Mouse (Mus musculus): ENCODE data around the gene Tada1.

Gene Tada1

DNA sequence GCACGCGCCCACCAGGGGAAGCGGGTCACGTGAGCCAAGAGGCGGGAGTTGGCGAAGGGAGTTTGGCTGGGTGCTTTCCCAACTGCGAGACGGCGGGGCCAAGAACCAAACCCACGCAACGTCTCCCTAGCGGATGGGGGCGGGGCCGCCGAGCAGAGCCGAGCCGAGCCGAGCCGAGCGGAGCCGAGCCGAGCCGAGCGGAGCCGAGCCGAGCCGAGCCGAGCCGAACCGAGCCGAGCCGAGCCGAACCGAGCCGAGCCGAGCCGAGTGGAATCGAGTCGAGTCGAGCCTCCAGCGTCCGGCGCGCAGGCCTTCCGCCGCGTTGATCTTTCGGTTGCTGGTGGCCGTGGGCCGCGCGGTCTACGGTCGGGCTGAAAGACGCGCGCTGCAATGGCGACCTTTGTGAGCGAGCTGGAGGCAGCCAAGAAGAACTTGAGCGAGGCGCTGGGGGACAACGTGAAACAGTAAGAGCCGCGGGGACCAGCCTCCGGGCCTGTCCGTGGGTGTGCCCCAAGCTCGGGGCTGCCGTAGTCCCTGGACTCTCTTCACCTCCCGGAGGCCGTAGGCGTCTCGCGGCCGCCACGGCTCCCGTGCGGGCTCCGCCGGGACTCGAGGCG, at the start of gene Tada1:
Gene Tada1 (plus strand): TSS at position 85 of the 617 bp plus-strand sequence.
- DNase-seq (ENCODE audit: low read depth, low spot score) = peak; percentile 91

DNA sequence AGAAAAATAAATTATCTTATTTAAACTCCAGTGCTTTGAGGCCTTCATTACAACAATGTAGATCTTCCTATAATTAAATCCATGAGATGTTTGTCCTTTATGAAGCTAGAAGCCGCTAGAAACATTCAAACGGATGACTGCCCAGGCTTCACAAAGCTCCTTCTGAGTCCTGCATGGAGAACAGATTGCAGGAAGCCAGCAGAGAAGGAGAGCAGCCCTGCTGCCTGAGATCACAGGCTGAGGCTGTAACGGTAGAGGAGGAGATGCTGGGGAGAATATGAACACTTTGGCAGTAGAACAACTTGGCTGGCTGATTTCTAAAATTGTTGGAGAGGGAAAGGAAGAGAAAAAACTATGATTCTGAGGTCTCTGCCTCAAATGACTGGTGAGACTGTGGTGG, 48.1 kb upstream of the Tada1 start:
- no peak for DNase-seq (ENCODE audit: low read depth, low spot score)

DNA sequence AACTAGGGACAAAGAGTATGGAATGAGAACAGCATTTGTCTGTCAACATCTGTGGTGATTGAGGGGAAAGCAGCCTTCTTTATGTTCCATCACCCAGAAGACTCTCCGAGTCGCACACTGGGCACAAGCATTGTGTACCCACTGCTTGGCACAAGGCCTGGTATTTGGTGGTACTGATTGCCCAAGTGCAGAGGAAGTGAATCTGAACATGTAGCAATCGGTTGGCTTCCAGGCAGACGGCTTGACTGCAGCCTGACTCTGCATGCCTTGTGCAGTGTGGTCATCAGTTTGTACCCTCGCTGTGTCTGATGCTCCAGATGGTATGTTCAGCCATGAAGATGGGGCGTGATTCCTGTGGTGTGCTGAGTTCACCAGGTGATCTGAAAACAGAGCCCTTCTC, 39.8 kb upstream of the Tada1 start:
- no peak for DNase-seq (ENCODE audit: low read depth, low spot score)

DNA sequence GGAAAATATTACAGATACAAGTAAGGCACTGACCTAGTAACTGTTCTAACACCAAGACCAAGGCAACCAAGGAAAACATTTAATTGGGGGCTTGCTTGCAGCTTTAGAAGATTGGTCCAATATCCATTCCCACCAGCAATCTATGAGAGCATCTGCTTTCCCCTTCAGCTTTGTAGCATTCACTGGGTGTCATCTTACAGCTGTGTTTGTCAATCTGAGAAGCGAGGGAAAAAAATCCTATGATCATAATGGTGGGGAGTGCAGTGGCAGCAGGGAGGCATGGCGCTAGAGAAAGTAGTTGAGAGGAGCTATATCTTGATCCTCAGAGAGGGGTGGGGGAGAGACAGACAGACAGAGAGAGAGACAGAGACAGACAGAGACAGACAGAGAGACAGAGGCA, 36.8 kb upstream of the Tada1 start:
- DNase-seq (ENCODE audit: low read depth, low spot score) = no peak

DNA sequence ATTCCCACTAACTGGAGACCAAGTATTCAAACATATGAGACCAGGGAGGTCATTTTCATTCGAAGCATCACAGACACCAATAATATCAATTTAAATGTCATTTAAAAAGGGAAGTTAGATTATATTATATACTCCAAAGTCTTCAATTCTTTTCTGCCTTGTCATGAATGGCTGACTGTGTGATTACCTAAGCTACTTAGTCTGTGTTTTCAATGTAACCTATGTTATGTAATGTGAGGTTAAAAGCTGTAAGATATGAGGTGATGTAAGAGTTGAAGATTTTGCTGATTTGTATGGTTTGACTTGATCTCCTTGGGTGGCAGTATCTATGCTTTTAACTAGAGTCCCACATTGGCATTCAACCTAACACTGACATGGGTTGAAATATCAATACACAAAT, 36.4 kb upstream of the Tada1 start:
- DNase-seq (ENCODE audit: low read depth, low spot score) = no peak

DNA sequence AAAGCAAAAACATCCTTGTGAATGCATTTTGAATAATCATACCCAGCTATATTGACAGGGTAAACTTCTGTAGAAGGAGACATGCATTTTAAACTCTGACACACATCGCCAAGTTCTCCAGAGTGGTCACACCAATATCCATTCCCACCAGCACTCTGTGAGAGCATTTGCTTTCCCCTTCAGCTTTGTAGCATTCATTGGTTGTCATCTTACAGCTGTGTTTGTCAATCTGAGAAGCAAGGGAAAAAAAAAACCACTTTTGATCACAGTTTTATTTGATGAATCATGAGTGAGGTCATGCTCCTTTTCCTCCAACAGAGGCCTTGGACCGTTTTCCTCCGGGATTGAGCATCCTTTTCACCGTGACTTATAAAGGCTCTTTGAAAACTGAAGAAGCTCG, 35.3 kb upstream of the Tada1 start:
- no peak for DNase-seq (ENCODE audit: low read depth, low spot score)

DNA sequence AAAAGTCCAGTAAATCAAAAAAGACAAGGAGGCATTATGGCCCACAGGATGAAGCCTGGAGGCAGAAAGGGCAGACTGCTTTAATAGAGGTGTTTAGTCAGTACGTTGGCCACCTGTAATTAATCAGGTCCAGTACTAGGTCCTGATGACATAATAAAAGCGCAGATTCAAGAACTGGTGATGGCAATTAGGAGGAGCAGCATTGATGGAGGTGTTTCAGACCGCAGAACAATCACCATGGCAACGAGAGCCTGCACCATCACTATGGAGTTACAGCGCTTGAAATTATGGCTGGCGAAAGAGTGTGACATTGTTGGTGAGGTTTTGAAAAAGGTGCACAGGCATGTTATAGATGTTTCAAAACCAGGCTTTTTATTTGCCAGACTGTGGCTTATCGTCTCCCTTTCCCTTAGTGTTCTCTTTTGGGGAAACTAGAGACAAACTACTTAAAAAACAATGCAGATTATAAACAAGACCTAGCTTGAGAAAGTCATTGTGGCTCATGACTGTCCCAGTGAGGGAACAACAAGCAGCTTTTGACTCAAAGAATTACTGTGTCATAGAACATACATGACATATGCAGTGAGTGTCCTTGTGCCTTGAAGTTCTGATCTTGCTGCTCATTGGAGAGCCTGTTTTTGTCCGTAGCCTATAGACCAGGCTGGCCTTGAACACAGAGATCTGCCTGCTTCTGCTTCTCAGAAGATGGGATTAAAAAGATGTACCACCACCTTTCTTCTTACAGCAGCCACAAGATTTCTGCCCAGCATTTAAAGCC, 34.4 kb upstream of the Tada1 start:
- peak; percentile 55 for DNase-seq (ENCODE audit: low read depth, low spot score)

DNA sequence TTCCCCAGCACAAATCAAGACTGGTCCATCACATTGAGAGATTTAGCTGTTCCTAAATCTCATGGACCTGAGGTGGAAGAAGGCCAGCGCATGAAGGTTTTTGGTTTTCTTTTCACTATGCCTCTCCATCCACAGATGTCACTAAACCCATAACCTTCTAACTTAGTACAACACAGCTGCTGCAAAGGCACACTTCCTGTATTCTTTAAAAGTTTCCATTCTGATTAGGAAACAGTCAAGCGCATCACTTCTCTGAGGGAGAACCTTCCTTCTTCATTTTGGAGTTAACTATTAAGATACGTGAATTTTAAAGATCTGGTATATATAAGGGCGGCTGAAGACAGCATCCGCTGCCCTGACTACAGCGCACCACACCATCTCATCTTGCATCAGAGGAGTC, 33.3 kb upstream of the Tada1 start:
- DNase-seq (ENCODE audit: low read depth, low spot score) = no peak

DNA sequence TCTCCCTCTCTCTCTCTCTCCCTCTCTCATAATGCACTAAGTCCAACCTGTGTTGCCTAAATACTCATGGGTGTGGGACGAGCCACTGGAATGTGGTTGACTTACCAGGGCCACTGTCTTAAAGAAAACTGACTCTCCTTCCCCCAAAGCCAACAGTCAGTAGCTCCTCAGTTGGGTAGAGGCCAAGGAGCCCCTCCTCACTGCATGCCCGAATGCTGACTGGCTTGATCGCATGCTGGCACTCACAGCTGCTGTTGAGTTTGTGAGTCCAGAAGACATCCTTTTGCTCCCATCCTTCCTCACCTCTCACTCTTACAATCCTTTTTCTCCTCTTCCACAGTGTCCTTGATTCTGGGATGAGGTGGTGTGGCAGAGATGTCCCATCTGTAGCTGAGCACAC, 32.0 kb upstream of the Tada1 start:
- no peak for DNase-seq (ENCODE audit: low read depth, low spot score)

DNA sequence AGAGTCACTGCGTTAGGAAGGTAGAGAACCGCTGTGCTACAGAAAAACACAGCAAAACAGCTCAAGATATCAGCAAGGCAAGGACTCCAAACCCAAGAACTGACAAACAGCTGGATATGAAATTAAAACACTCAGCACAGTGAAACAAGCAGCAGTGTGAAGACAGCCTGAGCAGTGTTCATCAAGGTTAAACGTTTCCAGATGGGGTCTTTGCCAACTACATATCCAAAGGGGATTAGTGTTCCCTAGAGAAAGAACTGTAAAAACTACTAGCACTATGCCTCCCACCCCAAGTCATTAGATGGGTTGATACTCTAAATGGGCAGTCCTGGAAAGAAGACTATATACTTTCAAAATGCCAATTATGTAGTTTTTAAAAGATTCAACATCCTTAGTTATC, 29.6 kb upstream of the Tada1 start:
- peak; percentile 70 for DNase-seq (ENCODE audit: low read depth, low spot score)

DNA sequence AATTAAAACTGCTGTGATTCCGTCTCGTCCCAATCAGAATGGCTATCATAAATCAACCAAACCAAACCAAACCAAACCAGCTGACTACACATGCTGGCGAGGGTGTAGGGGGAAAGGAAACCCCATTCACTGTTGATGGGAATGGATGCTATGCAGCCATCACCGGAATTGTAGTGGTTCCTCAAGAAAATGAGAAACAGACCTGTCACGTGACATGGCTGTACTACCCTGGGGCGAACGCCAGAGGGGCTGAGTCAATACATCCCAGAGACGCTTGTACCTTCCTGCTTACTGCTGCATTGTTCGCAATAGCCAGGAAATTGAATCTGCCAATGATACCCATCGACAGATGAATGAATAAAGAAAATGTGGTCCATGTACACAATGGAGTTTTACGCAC, 29.1 kb upstream of the Tada1 start:
- peak; percentile 71 for DNase-seq (ENCODE audit: low read depth, low spot score)

DNA sequence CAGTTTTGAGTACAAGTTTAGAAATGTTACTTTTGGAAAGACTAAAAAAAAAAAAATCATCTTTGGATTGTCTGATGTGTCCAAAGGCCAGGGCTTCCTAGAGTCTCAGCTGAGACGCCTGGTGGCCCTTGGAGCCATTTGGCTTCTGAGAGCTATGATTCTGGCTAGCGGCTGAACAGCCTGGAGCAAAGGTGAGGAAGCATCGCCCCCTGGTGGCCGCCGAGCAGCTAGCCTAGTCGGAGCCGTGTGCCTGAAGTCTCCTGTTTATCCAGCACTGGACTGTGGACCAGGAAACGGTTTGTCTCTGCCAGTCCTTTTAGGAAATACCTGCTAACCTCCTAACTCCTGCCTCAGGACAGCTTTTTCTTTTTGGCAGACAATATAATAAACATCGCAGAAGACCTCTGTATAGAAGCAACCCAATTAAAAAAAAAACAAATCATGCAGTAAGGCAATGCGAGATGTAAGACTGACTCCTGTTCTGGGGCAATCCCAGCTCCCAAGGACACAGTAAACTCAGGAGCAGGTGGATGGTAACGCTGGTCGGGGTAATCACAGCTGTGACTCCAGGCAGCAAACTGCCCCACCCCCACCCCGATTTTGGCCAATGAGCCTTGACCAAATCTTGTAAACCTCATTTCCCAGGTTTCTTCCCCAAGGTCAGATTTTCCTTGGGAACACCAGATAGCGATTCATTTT, 18.6 kb upstream of the Tada1 start:
- DNase-seq (ENCODE audit: low read depth, low spot score) = peak; percentile 82

DNA sequence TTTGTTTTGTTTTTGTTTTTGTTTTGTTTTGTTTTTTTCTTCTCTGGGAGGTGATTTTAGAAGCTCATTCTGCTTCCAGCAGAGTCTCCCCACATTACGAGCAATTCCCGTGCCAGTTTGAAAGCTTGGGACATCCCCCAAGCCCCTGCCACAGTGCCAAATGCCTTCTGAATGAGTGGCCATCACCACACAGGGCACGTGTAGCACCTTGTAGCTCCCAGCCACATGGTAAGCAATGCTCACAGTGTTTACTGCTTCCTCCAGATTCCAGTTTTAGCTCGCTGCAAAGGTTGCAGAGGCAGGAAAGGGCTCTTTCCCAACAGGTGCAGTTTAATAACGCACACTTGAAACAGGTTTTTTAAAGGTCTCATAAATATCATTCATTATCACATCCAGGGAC, 18.0 kb upstream of the Tada1 start:
- DNase-seq (ENCODE audit: low read depth, low spot score) = no peak

DNA sequence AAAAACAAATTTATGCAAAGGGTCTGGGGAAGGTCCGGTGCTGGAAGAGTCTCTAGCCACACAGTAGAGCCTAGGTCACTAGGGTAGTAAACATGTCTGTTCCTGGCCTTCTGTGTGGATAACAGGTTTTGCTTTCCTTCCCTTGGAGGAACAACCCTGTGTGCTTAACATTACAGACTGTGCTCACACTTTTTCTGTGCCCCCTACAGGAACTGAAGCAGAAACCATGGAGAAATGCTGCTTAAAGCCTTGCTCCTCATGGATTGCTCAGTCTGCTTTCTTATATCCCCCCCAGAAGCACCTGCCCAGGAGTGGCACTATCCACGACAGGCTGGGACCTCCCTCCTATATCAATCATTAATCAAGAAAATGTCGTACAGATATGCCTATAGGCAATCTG, 17.1 kb upstream of the Tada1 start:
- no peak for DNase-seq (ENCODE audit: low read depth, low spot score)

DNA sequence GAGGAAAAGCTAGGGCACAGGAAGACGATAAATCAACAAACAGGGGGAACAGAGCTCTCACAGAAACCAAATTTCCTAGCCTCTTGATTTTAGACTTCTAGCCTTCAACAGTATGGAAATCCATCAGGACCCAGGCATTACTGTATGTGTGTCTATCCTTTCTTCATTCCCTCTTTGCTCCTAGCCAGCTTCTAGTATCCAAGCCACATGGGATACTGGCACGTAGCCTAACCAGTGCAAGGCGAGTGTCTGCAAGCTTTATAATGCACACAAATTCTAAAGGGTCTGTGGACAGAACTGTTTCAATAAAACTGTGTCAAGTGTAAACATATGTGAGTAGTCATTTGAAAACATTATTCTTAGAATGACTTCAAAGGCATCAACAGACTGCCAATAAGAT, 16.2 kb upstream of the Tada1 start:
- DNase-seq (ENCODE audit: low read depth, low spot score) = no peak

DNA sequence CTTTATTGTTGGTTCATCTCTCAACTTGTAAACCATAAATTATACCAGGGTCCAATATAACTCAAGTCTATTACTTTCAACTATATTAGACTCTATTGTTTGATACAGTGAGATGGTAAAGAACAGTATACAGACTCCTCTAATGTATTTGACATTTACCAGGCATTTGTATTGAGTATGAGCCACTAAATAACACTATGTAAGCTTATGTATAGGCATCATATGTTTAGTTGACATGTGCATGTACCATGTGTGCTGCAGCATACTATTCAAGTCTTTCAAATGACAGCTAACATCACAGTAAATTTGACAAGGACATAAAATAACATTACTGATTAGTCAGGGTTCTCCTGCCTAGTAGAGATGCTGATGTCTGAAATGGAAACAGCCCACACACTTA, 15.8 kb upstream of the Tada1 start:
- DNase-seq (ENCODE audit: low read depth, low spot score) = no peak

DNA sequence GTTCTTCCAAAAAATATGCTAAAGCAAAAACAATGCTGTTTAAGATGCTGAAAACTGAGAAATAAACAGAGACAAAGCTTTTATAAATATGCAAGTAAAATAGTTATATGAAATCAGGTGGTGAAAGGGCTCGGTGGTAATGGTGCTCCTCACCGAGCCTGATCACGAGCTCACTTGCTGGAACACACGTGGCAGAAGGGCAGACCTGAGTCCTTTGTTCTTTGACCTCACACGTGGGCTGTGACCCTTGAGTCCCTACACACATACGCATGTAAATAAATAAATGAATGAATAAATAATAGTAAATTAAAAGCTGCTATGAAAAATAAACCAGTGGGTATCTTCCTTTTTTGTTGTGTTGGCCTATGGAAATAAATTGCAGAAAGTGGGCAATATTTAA, 1.7 kb upstream of the Tada1 start:
- DNase-seq (ENCODE audit: low read depth, low spot score) = no peak

DNA sequence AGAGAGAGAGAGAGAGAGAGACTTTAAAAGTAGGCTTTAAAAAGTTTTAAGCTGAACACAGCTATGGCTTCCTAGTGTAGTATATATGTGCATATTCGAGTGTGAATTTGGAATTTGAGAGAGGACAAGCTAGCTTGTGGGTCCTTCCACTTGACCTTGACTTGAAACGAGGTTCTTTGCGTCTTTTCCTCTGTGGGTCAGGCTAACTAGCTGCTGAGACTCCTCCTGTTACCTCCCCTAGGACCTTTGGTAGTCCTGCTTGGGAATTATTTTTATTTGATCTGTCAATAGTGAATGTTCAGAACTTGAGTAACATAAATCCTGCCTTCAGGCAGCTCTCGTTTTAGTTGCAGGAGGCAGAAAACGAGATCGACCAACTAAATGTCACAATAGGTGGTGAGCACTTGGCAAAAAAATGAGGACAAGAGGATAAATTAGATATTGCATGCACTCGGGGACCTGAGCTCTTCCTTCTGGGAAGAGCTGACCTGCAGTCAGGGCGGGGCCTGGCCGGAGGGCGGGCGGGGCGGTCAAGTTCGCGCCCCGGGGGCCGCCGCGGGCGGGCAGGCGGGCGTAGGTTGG, 375 bp upstream of the Tada1 start:
- DNase-seq (ENCODE audit: low read depth, low spot score) = no peak

DNA sequence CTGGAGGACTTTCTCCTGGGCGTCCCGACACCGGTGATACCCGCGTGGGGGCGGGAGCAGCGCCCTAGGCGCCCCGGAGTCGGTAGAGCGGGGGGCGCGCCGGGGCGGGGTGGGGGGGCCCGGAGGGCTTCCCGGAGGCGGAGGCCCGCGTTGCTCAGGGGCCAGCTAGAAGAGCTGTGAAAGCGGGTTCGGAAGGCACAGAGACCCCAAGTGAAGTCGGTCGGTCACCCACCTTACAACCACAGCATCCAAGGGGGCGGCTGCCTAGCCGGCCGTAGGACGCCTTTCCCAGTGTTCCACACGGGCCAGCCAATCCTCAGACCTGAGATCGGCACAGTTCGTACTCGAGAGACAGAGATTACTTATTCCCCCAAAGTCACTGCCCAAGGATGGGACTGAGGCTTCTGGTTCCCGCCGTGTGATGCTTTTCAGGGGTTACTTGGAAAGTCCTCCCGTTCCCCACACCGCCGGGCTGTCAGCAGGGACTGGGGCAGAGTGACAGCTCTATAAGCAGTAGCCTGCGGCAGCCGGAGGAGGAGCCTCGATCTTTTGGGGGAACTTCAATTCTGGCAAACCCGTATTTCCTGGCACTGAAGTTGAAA, 834 bp downstream of the Tada1 start:
- DNase-seq (ENCODE audit: low read depth, low spot score) = peak; percentile 74

DNA sequence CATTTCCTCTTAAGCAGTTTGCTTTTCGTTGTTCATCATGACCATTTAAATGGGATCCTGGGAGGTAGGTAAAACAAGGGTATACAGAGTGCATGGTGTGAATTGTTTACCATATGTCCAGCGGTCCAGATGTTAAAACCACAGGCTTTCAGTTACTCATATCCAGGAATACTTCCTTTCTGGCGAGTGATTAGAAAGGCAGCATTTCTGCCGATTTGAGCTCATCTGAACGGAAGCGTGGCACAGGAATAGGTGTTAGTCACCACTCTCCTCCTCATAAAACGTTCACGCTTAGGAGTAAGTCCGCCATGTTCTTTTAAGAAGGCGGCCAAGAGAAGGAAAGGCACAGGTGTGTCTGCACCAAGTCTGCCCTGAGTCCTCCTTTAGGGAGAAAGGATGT, 2.4 kb downstream of the Tada1 start:
- no peak for DNase-seq (ENCODE audit: low read depth, low spot score)

DNA sequence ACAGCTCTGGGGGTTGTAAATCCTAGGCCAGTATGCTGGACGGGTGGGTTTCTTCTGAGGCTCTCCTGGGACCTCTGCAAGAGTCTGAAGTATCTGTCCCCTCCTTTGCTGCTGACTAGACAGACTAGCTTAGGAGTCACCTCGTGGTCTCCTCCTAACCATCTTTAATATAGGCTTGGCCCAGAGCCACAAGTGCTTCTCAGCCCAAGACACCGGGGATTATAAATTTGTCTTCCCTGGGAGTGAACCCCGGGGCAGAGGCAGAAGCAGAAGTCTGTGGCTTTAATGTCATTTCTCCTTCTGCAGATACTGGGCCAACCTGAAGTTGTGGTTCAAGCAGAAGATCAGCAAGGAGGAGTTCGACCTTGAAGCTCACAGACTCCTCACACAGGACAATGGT, 2.9 kb downstream of the Tada1 start:
- no peak for DNase-seq (ENCODE audit: low read depth, low spot score)

DNA sequence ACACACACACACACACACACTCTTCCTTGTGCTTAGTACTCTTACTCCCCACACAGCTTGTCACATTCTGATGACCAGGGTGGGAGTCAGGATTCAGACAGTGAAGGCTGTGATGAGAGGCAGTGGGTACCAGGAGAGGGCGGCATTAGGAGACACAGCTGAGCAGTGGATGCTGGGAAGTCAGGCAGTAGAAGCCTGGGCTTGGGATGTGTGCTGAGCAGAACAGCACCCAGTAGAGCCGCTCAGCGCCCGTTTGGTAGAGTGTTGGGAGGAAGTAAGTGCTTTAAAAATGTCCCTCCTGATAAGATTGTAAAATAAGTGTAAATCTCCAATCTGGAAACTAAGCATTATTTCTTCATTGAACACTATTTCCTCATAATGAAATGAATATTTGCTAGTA, 3.7 kb downstream of the Tada1 start:
- no peak for DNase-seq (ENCODE audit: low read depth, low spot score)
